ENCODE assay signal across 28 mouse cellular contexts in genomic region chr8:82573434-82573833, GRCm38 (mm10).
"Had no signal": no experiment of that assay in that cellular context is flagged by ENCODE, and none has a peak within 500 bp of the region (broad histone marks: within the 10 kb centered on the region; RNA-seq: fewer than 3 reads in every experiment).

No protein-coding gene starts in this region.

- H3K4me1 ChIP-seq: embryonic facial prominence, embryonic 10.5 days; embryonic facial prominence, embryonic 12.5 days; embryonic facial prominence, embryonic 13.5 days; embryonic facial prominence, embryonic 15.5 days; forebrain, embryonic 10.5 days; forebrain, embryonic 12.5 days; forebrain, embryonic 13.5 days; forebrain, embryonic 15.5 days had no signal

- H3K27ac ChIP-seq: embryonic facial prominence, embryonic 10.5 days; embryonic facial prominence, embryonic 12.5 days; embryonic facial prominence, embryonic 13.5 days; embryonic facial prominence, embryonic 15.5 days; forebrain, embryonic 10.5 days; forebrain, embryonic 12.5 days; forebrain, embryonic 13.5 days; forebrain, embryonic 15.5 days; gastrocnemius, adult 2 months; heart, adult 2 months had no signal

- H3K4me2 ChIP-seq: embryonic facial prominence, embryonic 12.5 days; embryonic facial prominence, embryonic 13.5 days; embryonic facial prominence, embryonic 15.5 days; forebrain, embryonic 12.5 days; forebrain, embryonic 13.5 days; forebrain, embryonic 15.5 days had no signal

- H3K27me3 ChIP-seq: embryonic facial prominence, embryonic 12.5 days; embryonic facial prominence, embryonic 13.5 days; embryonic facial prominence, embryonic 15.5 days; forebrain, embryonic 12.5 days; forebrain, embryonic 13.5 days; forebrain, embryonic 15.5 days had no signal

- ATAC-seq: forebrain, embryonic 13.5 days; forebrain, embryonic 14.5 days; forebrain, embryonic 15.5 days; forebrain, embryonic 16.5 days; forebrain, postnatal 0 days had no signal

- H3K9me3 ChIP-seq: embryonic facial prominence, embryonic 10.5 days; embryonic facial prominence, embryonic 12.5 days; embryonic facial prominence, embryonic 13.5 days; embryonic facial prominence, embryonic 15.5 days; forebrain, embryonic 10.5 days; forebrain, embryonic 12.5 days; forebrain, embryonic 13.5 days; forebrain, embryonic 15.5 days had no signal

- H3K4me3 ChIP-seq: embryonic facial prominence, embryonic 10.5 days; embryonic facial prominence, embryonic 12.5 days; embryonic facial prominence, embryonic 13.5 days; embryonic facial prominence, embryonic 15.5 days; erythroblast, embryonic 14.5 days; forebrain, embryonic 10.5 days; forebrain, embryonic 12.5 days; forebrain, embryonic 13.5 days; forebrain, embryonic 15.5 days; gastrocnemius, adult 2 months; heart, adult 2 months had no signal

- DNase-seq: cerebellum, adult 8-10 months; cerebellum, adult 9-10 months; cerebellum, adult 9-11 months; cerebellum, postnatal 10 days; cerebellum, postnatal 14 days; cerebellum, postnatal 25 days; cerebellum, postnatal 36 days; embryo, embryonic 11 days; forebrain, postnatal 0 days; gastrocnemius, adult 2 months; gastrocnemius, postnatal 10 days; gastrocnemius, postnatal 14 days; gastrocnemius, postnatal 25 days; gastrocnemius, postnatal 36 days; heart, adult 11 months; heart, adult 18-20 months; heart, adult 2 months had no signal

- H3K9ac ChIP-seq: embryonic facial prominence, embryonic 12.5 days; embryonic facial prominence, embryonic 13.5 days; embryonic facial prominence, embryonic 15.5 days; forebrain, embryonic 12.5 days; forebrain, embryonic 13.5 days; forebrain, embryonic 15.5 days; forebrain, postnatal 0 days had no signal

- H3K36me3 ChIP-seq: embryonic facial prominence, embryonic 10.5 days; embryonic facial prominence, embryonic 12.5 days; embryonic facial prominence, embryonic 13.5 days; embryonic facial prominence, embryonic 15.5 days; forebrain, embryonic 10.5 days; forebrain, embryonic 12.5 days; forebrain, embryonic 15.5 days had no signal
